Mouse (Mus musculus) heart, adult 2 months (tissue): ENCODE data around the gene Adamts18. TPM values are rescaled to one million over a fixed set of nuclear protein-coding genes. Genes with fewer than 3 reads are reported as not detected.

ENCODE experiments used
- DNase-seq, 2 experiments: peaks; one replicate each; pipeline ENCODE4 v3.0.0; 2021
- H3K27ac ChIP-seq: fragments of 200-600 bp; 2 replicates; pipeline ENCODE4 v1.8.1; 2022
- H3K27me3 ChIP-seq: fragments of 200-500 bp; 2 replicates; pipeline ENCODE4 v1.6.1; 2012; ENCODE audit warnings: mild to moderate bottlenecking, low read length, inconsistent platforms, mixed read lengths; ENCODE audit not compliant: control insufficient read depth, insufficient read depth
- H3K36me3 ChIP-seq: fragments of 200-500 bp; 2 replicates; pipeline ENCODE4 v1.6.1; 2012; ENCODE audit warnings: low read length, inconsistent platforms; ENCODE audit not compliant: control insufficient read depth, insufficient read depth
- H3K4me1 ChIP-seq: fragments of 200-500 bp; 2 replicates; pipeline ENCODE4 v1.6.1; 2011; ENCODE audit warnings: low read length; ENCODE audit not compliant: control insufficient read depth, insufficient read depth
- H3K4me3 ChIP-seq: fragments of 200-600 bp; 2 replicates; pipeline ENCODE4 v1.8.1; 2022
- H3K79me2 ChIP-seq: fragments of 200-500 bp; replicated peaks from 2 replicates; pipeline ENCODE4 v1.6.1; 2012; ENCODE audit warnings: mild to moderate bottlenecking, inconsistent platforms, low read length, moderate library complexity, mixed read lengths; ENCODE audit not compliant: control insufficient read depth, insufficient read depth
- H3K9ac ChIP-seq: fragments of 200-500 bp; 2 replicates; pipeline ENCODE4 v1.6.1; 2012; ENCODE audit warnings: low read depth, mild to moderate bottlenecking, control low read depth, inconsistent platforms, low read length, mixed read lengths
- CTCF ChIP-seq: fragments of 200-600 bp; IDR thresholded peaks from 2 replicates; pipeline ENCODE4 v1.8.1; 2022; ENCODE audit warnings: antibody characterized with exemption, mild to moderate bottlenecking, moderate library complexity
- EP300 ChIP-seq: fragments of 200-500 bp; IDR thresholded peaks from 2 replicates; pipeline ENCODE4 v1.6.1; 2011; ENCODE audit warnings: low read depth, low read length, control low read depth; ENCODE audit not compliant: insufficient read depth
- POLR2A ChIP-seq: fragments of 200-500 bp; IDR thresholded peaks from 2 replicates; pipeline ENCODE4 v1.6.1; 2011; ENCODE audit warnings: mild to moderate bottlenecking, low read depth, low read length, control low read depth; ENCODE audit not compliant: insufficient read depth
- WGBS: fragments of 180-500 bp; shearing (Covaris S2); methylation state at CpG from one replicate; pipeline ENCODE4 v1.1.7; 2018; 5-methylcytosine and 5-hydroxymethylcytosine counted together
- intact Hi-C: fragments of 180-260 bp; cut with DNase I; formaldehyde crosslinking; loops from one replicate; pipeline ENCODE4 v1.15.1; 2025
- polyA plus RNA-seq: library from polyadenylated mRNA; depleted of rRNA; stranded (reverse); fragments of >200 nt; gene quantifications from 2 replicates; pipeline ENCODE4 v1.2.3, GENCODE M21; 2012
- total RNA-seq, 2 experiments: library from RNA; stranded (reverse); gene quantifications; 2 replicates each; pipeline ENCODE4 v1.2.3; 2021

Adamts18 gene
- total and polyA plus RNA-seq, 3 experiments, result 0.04 TPM; not detected in 2

GRCm38 (mm10) chr8:113762101-113762500, 86.4 kb downstream of the Adamts18 start:
- Histone ChIP-seq H3K79me2 (no peaks in the 10 kb centered on the region), H3K36me3 (no peaks in the 10 kb centered on the region), H3K4me3 (no peak overlapping the region), H3K27ac (no peak overlapping the region), H3K4me1 (no peaks in the 10 kb centered on the region), H3K9ac (no peak overlapping the region), H3K27me3 (no peaks in the 10 kb centered on the region)
- DNase-seq, result no peak
- intact Hi-C loops, result no loop called here
- whole genome bisulfite sequencing, result 72% methylated on average over 6 of the region's 6 CpGs
- TF ChIP-seq EP300 (no peak), POLR2A (no peak), CTCF (no peak)

GRCm38 (mm10) chr8:113755866-113756265, 92.7 kb downstream of the Adamts18 start:
- TF ChIP-seq POLR2A (no peak), EP300 (no peak), CTCF (no peak)
- H3K79me2 ChIP-seq, result no peaks in the 10 kb centered on the region
- no peaks in the 10 kb centered on the region for H3K4me1 ChIP-seq
- H3K27me3 ChIP-seq, result no peaks in the 10 kb centered on the region
- DNase-seq, result no peak
- no peak overlapping the region for H3K9ac ChIP-seq
- H3K36me3 ChIP-seq, result no peaks in the 10 kb centered on the region
- 53% methylated on average over 5 of the region's 5 CpGs for WGBS
- H3K27ac ChIP-seq, result no peak overlapping the region
- H3K4me3 ChIP-seq, result no peak overlapping the region
- intact Hi-C loops, result no loop called here

- H3K79me2 ChIP-seq, result no peaks in the 10 kb centered on the region
- no peak overlapping the region for H3K27ac ChIP-seq
- no peaks in the 10 kb centered on the region for H3K4me1 ChIP-seq
- intact Hi-C loops, result no loop called here
- no peak overlapping the region for H3K4me3 ChIP-seq
- H3K27me3 ChIP-seq, result no peaks in the 10 kb centered on the region
- no peak for DNase-seq
- WGBS, result 72% methylated on average over 2 of the region's 2 CpGs
- H3K36me3 ChIP-seq, result no peaks in the 10 kb centered on the region
- TF ChIP-seq CTCF (no peak), POLR2A (no peak), EP300 (no peak)
- H3K9ac ChIP-seq, result no peak overlapping the region
These were observed 95.4 kb downstream of the Adamts18 start for GRCm38 (mm10) chr8:113753153-113753552.

GRCm38 (mm10) chr8:113752349-113752748, 96.2 kb downstream of the Adamts18 start:
- no peaks in the 10 kb centered on the region for H3K4me1 ChIP-seq
- H3K9ac ChIP-seq, result no peak overlapping the region
- no peaks in the 10 kb centered on the region for H3K79me2 ChIP-seq
- H3K4me3 ChIP-seq, result no peak overlapping the region
- no peaks in the 10 kb centered on the region for H3K27me3 ChIP-seq
- intact Hi-C loops, result no loop called here
- TF ChIP-seq CTCF (no peak), EP300 (no peak), POLR2A (no peak)
- DNase-seq, result no peak
- H3K36me3 ChIP-seq, result no peaks in the 10 kb centered on the region
- no peak overlapping the region for H3K27ac ChIP-seq
- WGBS, result 83% methylated on average over 3 of the region's 3 CpGs

- Histone ChIP-seq H3K4me3 (no peak overlapping the region), H3K27ac (peak overlapping the region; percentile 8; the same call in 1 of the 2 replicates), H3K4me1 (peaks cover 2% of the 10 kb centered on the region; the same call in 1 of the 2 replicates), H3K79me2 (no peaks in the 10 kb centered on the region), H3K9ac (no peak overlapping the region), H3K36me3 (no peaks in the 10 kb centered on the region), H3K27me3 (no peaks in the 10 kb centered on the region)
- intact Hi-C loops, result no loop called here
- TF ChIP-seq POLR2A (no peak), CTCF (no peak), EP300 (0 out of 2 replicates have a peak, but pooled peaks have one; percentile 59)
- WGBS, result 48% methylated on average over 9 of the region's 9 CpGs
- DNase-seq, result peak; percentile 14 to 20
These were observed 113.0 kb downstream of the Adamts18 start for GRCm38 (mm10) chr8:113735496-113736060.

- intact Hi-C loops, result no loop called here
- 74% methylated on average over 8 of the region's 8 CpGs for WGBS
These were observed 123.2 kb downstream of the Adamts18 start for GRCm38 (mm10) chr8:113725331-113725730.

More at GRCm38 (mm10) chr8:113725331-113725730, 123.2 kb downstream of the Adamts18 start:
- Histone ChIP-seq H3K9ac (no peak overlapping the region), H3K79me2 (no peaks in the 10 kb centered on the region), H3K4me3 (no peak overlapping the region), H3K27ac (no peak overlapping the region), H3K27me3 (no peaks in the 10 kb centered on the region), H3K36me3 (no peaks in the 10 kb centered on the region), H3K4me1 (no peaks in the 10 kb centered on the region)
- DNase-seq, result no peak
- no peak for TF ChIP-seq EP300
